Mouse (Mus musculus) neural tube, embryonic 13.5 days (tissue): Measurements from ENCODE around the gene Gimap9. TPM values are rescaled to one million over a fixed set of nuclear protein-coding genes. Genes with fewer than 3 reads are reported as not detected.

ENCODE experiments used
- ATAC-seq: fragments of 200-750 bp; cut with Nextera tagmentation; 2 replicates; pipeline ENCODE4 v1.8.0; 2017; ENCODE audit warnings: low read depth, mild to moderate bottlenecking, moderate TSS enrichment, moderate library complexity
- H3K27ac ChIP-seq: fragments of 300-500 bp; sonication (generic); replicated peaks from 2 replicates; pipeline ENCODE4 v1.5.1; 2015; ENCODE audit warnings: moderate library complexity, mild to moderate bottlenecking, inconsistent platforms
- H3K27me3 ChIP-seq: fragments of 300-500 bp; sonication (generic); 2 replicates; pipeline ENCODE4 v1.6.1; 2015; ENCODE audit warnings: mild to moderate bottlenecking, inconsistent platforms
- H3K36me3 ChIP-seq: fragments of 300-500 bp; sonication (generic); 2 replicates; pipeline ENCODE4 v1.6.1; 2015; ENCODE audit warnings: mild to moderate bottlenecking, inconsistent platforms
- H3K4me1 ChIP-seq: fragments of 300-500 bp; sonication (generic); replicated peaks from 2 replicates; pipeline ENCODE4 v1.6.1; 2015; ENCODE audit warnings: inconsistent platforms
- H3K4me2 ChIP-seq: fragments of 300-500 bp; sonication (generic); 2 replicates; pipeline ENCODE4 v1.6.1; 2015; ENCODE audit warnings: inconsistent platforms, mild to moderate bottlenecking, moderate library complexity
- H3K4me3 ChIP-seq: fragments of 300-500 bp; sonication (generic); 2 replicates; pipeline ENCODE4 v1.5.1; 2015; ENCODE audit warnings: mild to moderate bottlenecking, inconsistent platforms
- H3K9ac ChIP-seq: fragments of 300-500 bp; sonication (generic); 2 replicates; pipeline ENCODE4 v1.6.1; 2015; ENCODE audit warnings: moderate library complexity, mild to moderate bottlenecking, inconsistent platforms
- H3K9me3 ChIP-seq: fragments of 300-500 bp; sonication (generic); 2 replicates; pipeline ENCODE4 v1.6.1; 2016; ENCODE audit warnings: inconsistent platforms
- WGBS: fragments of 180-500 bp; shearing (Covaris S2); methylation state at CpG from one replicate; pipeline ENCODE4 v1.1.7; 2015; 5-methylcytosine and 5-hydroxymethylcytosine counted together
- polyA plus RNA-seq: library from polyadenylated mRNA; unstranded; fragments of >200 nt; fragmentation: Nextera tagmentation; extraction: Ambion mirVana; gene quantifications from 2 replicates; pipeline ENCODE4 v1.2.1, GENCODE M21; 2015

Gene Gimap9
- polyA plus RNA-seq, 1 experiment from 2014 or later, result 1.6 TPM

DNA sequence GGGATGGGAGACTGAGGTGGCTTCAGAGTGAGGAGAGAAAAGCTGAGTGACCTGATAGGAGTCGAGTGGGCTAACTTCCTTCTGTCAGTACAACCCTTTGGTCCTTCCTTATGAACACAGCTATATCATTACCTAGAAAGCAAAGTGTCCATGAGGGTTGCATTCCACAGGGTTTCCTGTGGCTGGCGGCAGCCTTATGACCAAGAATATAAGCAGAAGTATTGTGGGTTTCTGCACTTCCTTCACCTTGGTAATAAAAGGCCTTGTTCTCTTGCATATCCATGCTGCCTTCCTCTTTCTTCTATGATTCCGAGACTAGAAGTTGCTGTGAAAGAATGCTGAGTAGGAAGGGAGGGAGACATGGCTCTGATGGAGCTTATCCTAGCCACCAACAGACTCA is 23.0 kb downstream of the Gimap9 start:
- WGBS, result 84% methylated on average over 3 of the region's 3 CpGs
- H3K9me3 ChIP-seq, result 0 out of 2 replicates have a peak, but pooled peaks cover 3% of the 10 kb centered on the region
- no peak for ATAC-seq
- no peaks in the 10 kb centered on the region for H3K36me3 ChIP-seq
- H3K27me3 ChIP-seq, result no peaks in the 10 kb centered on the region
- no peak overlapping the region for H3K9ac ChIP-seq
- H3K4me1 ChIP-seq, result no peaks in the 10 kb centered on the region
- H3K4me3 ChIP-seq, result no peak overlapping the region
- no peak overlapping the region for H3K4me2 ChIP-seq
- no peak overlapping the region for H3K27ac ChIP-seq

GRCm38 (mm10) chr6:48700251-48701075 is 24.5 kb downstream of the Gimap9 start:
- WGBS, result 57% methylated on average over 5 of the region's 5 CpGs
- H3K4me1 ChIP-seq, result no peaks in the 10 kb centered on the region
- no peaks in the 10 kb centered on the region for H3K27me3 ChIP-seq
- H3K36me3 ChIP-seq, result no peaks in the 10 kb centered on the region
- H3K9ac ChIP-seq, result no peak overlapping the region
- no peak overlapping the region for H3K4me2 ChIP-seq
- no peaks in the 10 kb centered on the region for H3K9me3 ChIP-seq
- no peak for ATAC-seq
- no peak overlapping the region for H3K4me3 ChIP-seq
- H3K27ac ChIP-seq, result 0 out of 2 replicates have a peak overlapping the region, but pooled peaks have one; percentile 33

- Histone ChIP-seq H3K9me3 (no peaks in the 10 kb centered on the region), H3K27me3 (no peaks in the 10 kb centered on the region), H3K4me2 (no peak overlapping the region), H3K9ac (no peak overlapping the region), H3K36me3 (no peaks in the 10 kb centered on the region), H3K4me1 (no peaks in the 10 kb centered on the region), H3K27ac (no peak overlapping the region), H3K4me3 (no peak overlapping the region)
- no peak for ATAC-seq
- 83% methylated on average over 7 of the region's 7 CpGs for WGBS
Observed at GRCm38 (mm10) chr6:48702146-48702545, 26.2 kb downstream of the Gimap9 start.

GRCm38 (mm10) chr6:48702601-48703000 is 26.7 kb downstream of the Gimap9 start:
- Histone ChIP-seq H3K4me2 (no peak overlapping the region), H3K4me3 (no peak overlapping the region), H3K4me1 (no peaks in the 10 kb centered on the region), H3K27me3 (no peaks in the 10 kb centered on the region), H3K9me3 (no peaks in the 10 kb centered on the region), H3K27ac (no peak overlapping the region), H3K36me3 (no peaks in the 10 kb centered on the region), H3K9ac (no peak overlapping the region)
- ATAC-seq, result no peak
- WGBS, result 78% methylated on average over 5 of the region's 5 CpGs

DNA sequence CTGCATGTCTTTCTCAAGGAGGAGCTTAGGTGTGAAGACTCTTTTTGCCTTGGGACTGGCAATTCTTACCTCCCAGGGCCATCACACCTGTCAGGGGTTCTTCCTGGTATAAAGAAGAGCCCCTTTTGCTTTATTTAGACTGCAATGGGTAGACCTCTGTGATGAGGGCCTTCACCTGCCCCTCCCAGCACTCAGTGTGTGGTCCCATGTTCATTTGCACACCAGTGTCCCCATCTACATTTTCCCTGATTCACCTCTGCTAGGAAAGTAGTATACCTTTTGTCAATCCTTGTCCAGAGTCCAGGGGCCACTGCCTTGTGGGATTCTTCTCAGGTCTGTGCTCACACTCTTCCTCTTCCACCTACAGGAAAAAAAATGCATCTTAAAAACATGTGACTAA is 28.2 kb downstream of the Gimap9 start:
- ATAC-seq, result no peak
- H3K36me3 ChIP-seq, result no peaks in the 10 kb centered on the region
- no peaks in the 10 kb centered on the region for H3K27me3 ChIP-seq

GRCm38 (mm10) chr6:48706130-48706529 is 30.2 kb downstream of the Gimap9 start:
- Histone ChIP-seq H3K9ac (no peak overlapping the region), H3K4me1 (no peaks in the 10 kb centered on the region), H3K27me3 (no peaks in the 10 kb centered on the region), H3K27ac (no peak overlapping the region), H3K4me3 (no peak overlapping the region), H3K36me3 (no peaks in the 10 kb centered on the region), H3K4me2 (peak overlapping the region; percentile 24; the same call in 1 of the 2 replicates), H3K9me3 (no peaks in the 10 kb centered on the region)
- no peak for ATAC-seq
- WGBS, result 70% methylated on average over 3 of the region's 3 CpGs

More for the DNA sequence above, 28.2 kb downstream of the Gimap9 start:
- Histone ChIP-seq H3K4me3 (no peak overlapping the region), H3K27ac (no peak overlapping the region), H3K4me2 (no peak overlapping the region), H3K9ac (no peak overlapping the region), H3K9me3 (no peaks in the 10 kb centered on the region), H3K4me1 (no peaks in the 10 kb centered on the region)

DNA sequence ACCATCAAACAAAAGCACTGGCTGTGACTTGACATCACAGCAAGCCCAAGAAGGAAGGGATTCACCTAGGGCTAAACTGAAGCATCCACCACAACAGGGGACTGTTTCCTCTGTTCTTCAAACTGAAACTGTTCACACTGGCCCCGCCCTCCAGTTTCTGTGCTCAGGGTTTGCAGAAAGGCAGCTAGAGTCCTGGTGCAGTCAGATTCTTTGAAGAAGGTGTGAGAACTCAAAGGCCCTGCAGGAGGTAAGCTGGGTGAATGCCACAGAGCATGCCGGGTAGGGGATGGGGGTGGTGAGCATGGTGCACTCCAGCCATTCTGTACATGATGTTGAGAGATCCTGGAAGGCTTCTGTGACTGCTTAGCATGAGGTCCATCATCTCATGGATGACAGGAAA is 42.5 kb downstream of the Gimap9 start, which contains the start of the genes Gm28053 and Gimap7:
TSS of gene Gm28053 (plus strand) at position 153 of the 400 bp plus-strand sequence.
TSS of gene Gimap7 (plus strand) at position 167 of the 400 bp plus-strand sequence.
- Histone ChIP-seq H3K9ac (no peak within 1 kb of the TSS), H3K4me3 (no peak within 1 kb of the TSS), H3K4me1 (no peaks in the 10 kb centered on the region), H3K27me3 (no peaks in the 10 kb centered on the region), H3K36me3 (no peaks in the 10 kb centered on the region), H3K9me3 (no peaks in the 10 kb centered on the region), H3K27ac (no peak within 1 kb of the TSS), H3K4me2 (no peak within 1 kb of the TSS)
- ATAC-seq, result no peak
- WGBS, result 60% methylated on average over 2 of the region's 2 CpGs

GRCm38 (mm10) chr6:48720326-48720725 is 44.4 kb downstream of the Gimap9 start:
- Histone ChIP-seq H3K4me2 (no peak overlapping the region), H3K27ac (no peak overlapping the region), H3K4me1 (no peaks in the 10 kb centered on the region), H3K9me3 (no peaks in the 10 kb centered on the region), H3K36me3 (no peaks in the 10 kb centered on the region), H3K9ac (no peak overlapping the region), H3K4me3 (no peak overlapping the region), H3K27me3 (no peaks in the 10 kb centered on the region)
- no peak for ATAC-seq
- 84% methylated on average over 4 of the region's 4 CpGs for WGBS

- Histone ChIP-seq H3K27me3 (no peaks in the 10 kb centered on the region), H3K4me1 (peaks cover 5% of the 10 kb centered on the region; the same call in 1 of the 2 replicates), H3K9me3 (no peaks in the 10 kb centered on the region), H3K36me3 (no peaks in the 10 kb centered on the region), H3K4me3 (no peak overlapping the region), H3K27ac (no peak overlapping the region), H3K4me2 (no peak overlapping the region), H3K9ac (no peak overlapping the region)
- WGBS, result 88% methylated on average over 8 of the region's 8 CpGs
- no peak for ATAC-seq
Observed at GRCm38 (mm10) chr6:48723468-48723867, 47.5 kb downstream of the Gimap9 start.

DNA sequence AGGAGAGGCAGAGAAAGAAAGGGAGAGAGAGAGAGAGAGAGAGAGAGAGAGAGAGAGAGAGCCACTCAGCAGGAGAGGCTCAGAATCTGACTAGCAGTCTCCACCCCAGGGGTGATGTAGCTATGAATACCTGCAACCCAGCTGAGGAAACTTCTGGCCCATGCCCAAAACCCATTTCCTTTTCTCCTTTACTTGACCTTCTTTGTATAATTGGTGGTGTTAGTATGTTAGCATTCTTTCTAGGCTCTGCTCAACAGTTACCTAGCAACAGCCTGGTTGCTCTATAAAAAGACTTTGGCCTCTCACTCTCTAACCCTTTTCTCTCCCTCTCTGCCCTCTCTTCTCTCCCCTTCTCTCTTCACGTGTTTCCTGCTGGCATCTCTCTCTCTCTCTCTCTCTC is 49.5 kb downstream of the Gimap9 start:
- H3K27ac ChIP-seq, result no peak overlapping the region
- no peak overlapping the region for H3K4me3 ChIP-seq
- no peaks in the 10 kb centered on the region for H3K27me3 ChIP-seq
- H3K4me2 ChIP-seq, result no peak overlapping the region
- ATAC-seq, result no peak
- 0% methylated on average over 1 of the region's 1 CpGs for WGBS
- no peak overlapping the region for H3K9ac ChIP-seq
- H3K9me3 ChIP-seq, result no peaks in the 10 kb centered on the region
- peaks cover 5% of the 10 kb centered on the region; the same call in 1 of the 2 replicates for H3K4me1 ChIP-seq
- H3K36me3 ChIP-seq, result no peaks in the 10 kb centered on the region

DNA sequence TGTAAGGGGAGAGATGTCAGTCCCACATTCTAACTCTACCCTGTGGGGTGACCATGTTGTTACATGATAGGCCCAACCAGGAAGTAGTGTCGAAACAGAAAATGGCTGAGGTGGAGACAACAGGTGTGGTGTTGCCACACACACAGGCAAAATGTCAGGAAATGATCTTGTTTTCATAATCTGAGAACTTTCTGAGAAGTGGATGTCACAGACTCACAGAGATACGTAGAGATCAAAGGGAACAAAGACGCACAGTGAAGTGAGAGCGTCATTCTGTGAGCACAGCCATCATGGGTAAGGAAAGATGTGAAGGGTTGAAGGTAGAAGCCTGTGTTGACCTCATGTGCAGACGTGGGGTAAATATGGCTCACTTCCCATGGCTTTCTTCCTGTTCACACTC is 51.8 kb downstream of the Gimap9 start:
- no peak overlapping the region for H3K4me2 ChIP-seq
- H3K9ac ChIP-seq, result no peak overlapping the region
- H3K36me3 ChIP-seq, result no peaks in the 10 kb centered on the region
- no peak overlapping the region for H3K4me3 ChIP-seq
- ATAC-seq, result no peak
- no peaks in the 10 kb centered on the region for H3K27me3 ChIP-seq
- H3K27ac ChIP-seq, result no peak overlapping the region
- no peaks in the 10 kb centered on the region for H3K9me3 ChIP-seq
- WGBS, result 89% methylated on average over 5 of the region's 5 CpGs
- H3K4me1 ChIP-seq, result peaks cover 5% of the 10 kb centered on the region; the same call in 1 of the 2 replicates
